Mouse (Mus musculus) adipocyte (in vitro differentiated cells): ENCODE measurements around the gene Wsb2.
"Not testable (repeated sequence)": the region's sequence is repeated elsewhere in the genome, so short reads cannot be mapped to it uniquely, and the experiment has no call there.

Source experiments
- DNase-seq: peaks from one replicate; pipeline ENCODE4 v3.0.0-alpha.2; 2016; ENCODE audit warnings: low spot score

Wsb2 gene

GRCm38 (mm10) chr5:117388296-117388751 lies 31.2 kb downstream of the Wsb2 start:
- peak; percentile 50 for DNase-seq

GRCm38 (mm10) chr5:117388877-117389276 lies 31.8 kb downstream of the Wsb2 start, which contains the start of gene Rfc5:
Rfc5 (minus strand) TSS chr5:117389047.
- peak; percentile 92 for DNase-seq

- DNase-seq: no peak
These were observed 33.8 kb downstream of the Wsb2 start for GRCm38 (mm10) chr5:117390895-117391294.

- DNase-seq: no peak
These were observed 38.7 kb downstream of the Wsb2 start for GRCm38 (mm10) chr5:117395834-117396233.

GRCm38 (mm10) chr5:117396596-117397014 lies 39.5 kb downstream of the Wsb2 start:
- DNase-seq: no peak

- DNase-seq: no peak
These were observed 40.3 kb downstream of the Wsb2 start for GRCm38 (mm10) chr5:117397371-117397770.

- DNase-seq: no peak
These were observed 41.0 kb downstream of the Wsb2 start for GRCm38 (mm10) chr5:117398007-117398550.

- no peak for DNase-seq
These were observed 42.2 kb downstream of the Wsb2 start for GRCm38 (mm10) chr5:117399281-117399680.

- DNase-seq: no peak
These were observed 46.5 kb downstream of the Wsb2 start for GRCm38 (mm10) chr5:117403609-117404008.

- not testable (repeated sequence) for DNase-seq
These were observed 47.6 kb downstream of the Wsb2 start for GRCm38 (mm10) chr5:117404671-117405070.

GRCm38 (mm10) chr5:117408216-117408615 lies 51.1 kb downstream of the Wsb2 start:
- DNase-seq: peak; percentile 13

GRCm38 (mm10) chr5:117409369-117409768 lies 52.3 kb downstream of the Wsb2 start:
- no peak for DNase-seq

- no peak for DNase-seq
These were observed 56.7 kb downstream of the Wsb2 start, which contains the start of gene Ksr2 for GRCm38 (mm10) chr5:117413507-117414501. Ksr2 (plus strand) TSS chr5:117414000.

- DNase-seq: no peak
These were observed 57.5 kb downstream of the Wsb2 start for GRCm38 (mm10) chr5:117414611-117415010.

- DNase-seq: no peak
These were observed 58.2 kb downstream of the Wsb2 start for GRCm38 (mm10) chr5:117415011-117415912.

GRCm38 (mm10) chr5:117417442-117417841 lies 60.3 kb downstream of the Wsb2 start:
- no peak for DNase-seq
